Mouse (Mus musculus) embryonic facial prominence, embryonic 12.5 days (tissue): ENCODE data around the gene Tmem91. TPM values are rescaled to one million over a fixed set of nuclear protein-coding genes. Genes with fewer than 3 reads are reported as not detected.

Experiments
- ATAC-seq: fragments of 200-750 bp; cut with Nextera tagmentation; 2 replicates; pipeline ENCODE4 v1.8.0; 2017; ENCODE audit not compliant: insufficient number of reproducible peaks, insufficient read depth, low FRiP score, low TSS enrichment
- H3K27ac ChIP-seq: fragments of 300-500 bp; sonication (generic); 2 replicates; pipeline ENCODE4 v1.5.1; 2016; ENCODE audit warnings: mild to moderate bottlenecking
- H3K27me3 ChIP-seq: fragments of 300-500 bp; sonication (generic); 2 replicates; pipeline ENCODE4 v1.6.1; 2016; ENCODE audit warnings: mild to moderate bottlenecking, moderate library complexity
- H3K36me3 ChIP-seq: fragments of 300-500 bp; sonication (generic); 2 replicates; pipeline ENCODE4 v1.6.1; 2016; ENCODE audit warnings: mild to moderate bottlenecking
- H3K4me1 ChIP-seq: fragments of 300-500 bp; sonication (generic); 2 replicates; pipeline ENCODE4 v1.6.1; 2016
- H3K4me2 ChIP-seq: fragments of 300-500 bp; sonication (generic); replicated peaks from 2 replicates; pipeline ENCODE4 v1.6.1; 2016; ENCODE audit warnings: mild to moderate bottlenecking, moderate library complexity
- H3K4me3 ChIP-seq: fragments of 300-500 bp; sonication (generic); 2 replicates; pipeline ENCODE4 v1.5.1; 2016; ENCODE audit warnings: mild to moderate bottlenecking
- H3K9ac ChIP-seq: fragments of 300-500 bp; sonication (generic); 2 replicates; pipeline ENCODE4 v1.6.1; 2016; ENCODE audit warnings: mild to moderate bottlenecking, moderate library complexity
- H3K9me3 ChIP-seq: fragments of 300-500 bp; sonication (generic); 2 replicates; pipeline ENCODE4 v1.6.1; 2016; ENCODE audit warnings: mild to moderate bottlenecking, moderate library complexity
- WGBS: fragments of 180-500 bp; shearing (Covaris S2); methylation state at CpG from one replicate; pipeline ENCODE4 v1.1.7; 2016; 5-methylcytosine and 5-hydroxymethylcytosine counted together
- polyA plus RNA-seq: library from polyadenylated mRNA; unstranded; fragments of >200 nt; fragmentation: Nextera tagmentation; extraction: Ambion mirVana; gene quantifications from 2 replicates; pipeline ENCODE4 v1.2.1, GENCODE M21; 2016

Tmem91 gene
- polyA plus RNA-seq, 1 experiment from 2014 or later = 3.7 TPM

- Histone ChIP-seq H3K27ac (no peak overlapping the region), H3K36me3 (no peaks in the 10 kb centered on the region), H3K9ac (no peak overlapping the region), H3K4me2 (no peak overlapping the region), H3K4me1 (peaks cover 21% of the 10 kb centered on the region), H3K27me3 (peaks cover 54% of the 10 kb centered on the region), H3K4me3 (no peak overlapping the region), H3K9me3 (0 out of 2 replicates have a peak, but pooled peaks cover 4% of the 10 kb centered on the region)
- ATAC-seq = no peak
- WGBS = 42% methylated on average over 5 of the region's 5 CpGs
Measured at GRCm38 (mm10) chr7:25690051-25690450, 15.1 kb upstream of the Tmem91 start.

DNA sequence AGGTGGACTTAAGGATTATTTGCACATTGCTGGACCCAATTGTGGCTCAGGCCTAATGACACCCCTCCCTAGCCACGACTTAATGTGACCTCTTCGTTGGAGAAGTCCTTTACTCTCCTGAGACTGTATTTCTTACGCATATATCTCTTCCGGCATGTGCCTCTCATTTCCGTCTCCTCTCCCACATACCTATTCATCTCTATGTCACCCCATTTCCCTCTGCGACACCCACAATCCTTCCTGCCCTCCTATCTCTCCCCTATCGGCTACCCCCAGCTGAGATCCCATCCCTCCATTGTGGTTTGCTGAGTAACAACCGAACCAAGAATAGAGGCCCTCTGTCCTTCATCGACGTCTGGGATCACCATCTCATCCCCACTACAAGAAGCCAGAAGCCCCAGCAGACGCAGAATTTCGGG is 14.6 kb upstream of the Tmem91 start:
- Histone ChIP-seq H3K36me3 (no peaks in the 10 kb centered on the region), H3K4me3 (peak overlapping the region; percentile 57; the same call in 1 of the 2 replicates), H3K9me3 (0 out of 2 replicates have a peak, but pooled peaks cover 4% of the 10 kb centered on the region), H3K9ac (no peak overlapping the region), H3K27ac (no peak overlapping the region), H3K27me3 (peaks cover 54% of the 10 kb centered on the region), H3K4me1 (peaks cover 21% of the 10 kb centered on the region), H3K4me2 (peak overlapping the region; percentile 78)
- no peak for ATAC-seq
- 8% methylated on average over 12 of the region's 12 CpGs for WGBS

DNA sequence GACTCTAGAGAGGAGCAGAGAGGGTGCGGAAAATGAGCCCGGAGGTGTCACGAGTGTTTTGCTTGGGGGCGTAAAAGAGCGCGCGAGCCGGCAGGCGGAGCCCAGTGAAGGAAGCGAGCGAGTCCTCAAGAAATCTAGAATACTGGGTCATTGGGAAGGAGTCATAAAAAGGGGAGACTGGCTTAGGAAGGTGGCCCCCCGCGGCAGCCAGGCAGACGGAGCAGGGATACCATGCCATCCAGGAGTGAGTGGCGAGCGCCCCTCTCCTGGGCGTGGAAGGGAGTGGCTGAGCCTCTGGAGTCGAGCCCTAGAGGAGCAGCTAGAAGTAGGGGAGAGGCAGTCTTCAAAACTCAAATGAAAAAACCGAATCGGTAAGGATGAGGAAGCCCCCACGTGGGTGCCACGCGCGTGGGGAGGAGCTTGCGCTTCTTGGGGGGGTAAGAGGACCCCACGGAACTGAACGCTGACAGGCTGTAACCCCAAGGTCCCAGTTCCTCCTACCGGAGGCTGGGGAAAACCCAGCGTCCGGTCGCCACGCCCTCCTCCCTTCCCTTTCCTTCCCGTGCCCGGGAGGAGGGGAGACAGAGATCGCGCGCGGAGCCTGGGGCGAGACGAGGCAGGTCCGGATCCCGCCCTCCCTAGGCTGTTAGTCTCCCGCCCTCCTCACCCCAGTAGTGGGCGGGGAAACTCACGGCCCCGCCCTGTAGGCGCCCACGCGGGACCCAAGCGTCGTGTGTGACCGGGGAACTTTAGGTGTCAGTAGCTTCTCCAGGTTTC is 14.0 kb upstream of the Tmem91 start:
- 0 out of 2 replicates have a peak, but pooled peaks cover 4% of the 10 kb centered on the region for H3K9me3 ChIP-seq
- ATAC-seq = no peak; the same call in 1 of the 2 replicates
- peaks cover 21% of the 10 kb centered on the region for H3K4me1 ChIP-seq
- H3K4me2 ChIP-seq = peak overlapping the region; percentile 78
- H3K36me3 ChIP-seq = no peaks in the 10 kb centered on the region
- H3K4me3 ChIP-seq = peak overlapping the region; percentile 57
- H3K27ac ChIP-seq = no peak overlapping the region
- 2% methylated on average over 51 of the region's 52 CpGs for WGBS
- H3K9ac ChIP-seq = peak overlapping the region; percentile 54; the same call in 1 of the 2 replicates
- peaks cover 54% of the 10 kb centered on the region for H3K27me3 ChIP-seq

GRCm38 (mm10) chr7:25687811-25688401 is 12.9 kb upstream of the Tmem91 start:
- under 1% methylated on average over 47 of the region's 47 CpGs for WGBS
- ATAC-seq = no peak
- H3K4me2 ChIP-seq = peak overlapping the region; percentile 78
- 0 out of 2 replicates have a peak, but pooled peaks cover 4% of the 10 kb centered on the region for H3K9me3 ChIP-seq
- peak overlapping the region; percentile 55; the same call in 1 of the 2 replicates for H3K27ac ChIP-seq
- peaks cover 21% of the 10 kb centered on the region for H3K4me1 ChIP-seq
- H3K27me3 ChIP-seq = peaks cover 54% of the 10 kb centered on the region
- H3K9ac ChIP-seq = peak overlapping the region; percentile 54
- peak overlapping the region; percentile 57 for H3K4me3 ChIP-seq
- H3K36me3 ChIP-seq = 0 out of 2 replicates have a peak, but pooled peaks cover 2% of the 10 kb centered on the region

DNA sequence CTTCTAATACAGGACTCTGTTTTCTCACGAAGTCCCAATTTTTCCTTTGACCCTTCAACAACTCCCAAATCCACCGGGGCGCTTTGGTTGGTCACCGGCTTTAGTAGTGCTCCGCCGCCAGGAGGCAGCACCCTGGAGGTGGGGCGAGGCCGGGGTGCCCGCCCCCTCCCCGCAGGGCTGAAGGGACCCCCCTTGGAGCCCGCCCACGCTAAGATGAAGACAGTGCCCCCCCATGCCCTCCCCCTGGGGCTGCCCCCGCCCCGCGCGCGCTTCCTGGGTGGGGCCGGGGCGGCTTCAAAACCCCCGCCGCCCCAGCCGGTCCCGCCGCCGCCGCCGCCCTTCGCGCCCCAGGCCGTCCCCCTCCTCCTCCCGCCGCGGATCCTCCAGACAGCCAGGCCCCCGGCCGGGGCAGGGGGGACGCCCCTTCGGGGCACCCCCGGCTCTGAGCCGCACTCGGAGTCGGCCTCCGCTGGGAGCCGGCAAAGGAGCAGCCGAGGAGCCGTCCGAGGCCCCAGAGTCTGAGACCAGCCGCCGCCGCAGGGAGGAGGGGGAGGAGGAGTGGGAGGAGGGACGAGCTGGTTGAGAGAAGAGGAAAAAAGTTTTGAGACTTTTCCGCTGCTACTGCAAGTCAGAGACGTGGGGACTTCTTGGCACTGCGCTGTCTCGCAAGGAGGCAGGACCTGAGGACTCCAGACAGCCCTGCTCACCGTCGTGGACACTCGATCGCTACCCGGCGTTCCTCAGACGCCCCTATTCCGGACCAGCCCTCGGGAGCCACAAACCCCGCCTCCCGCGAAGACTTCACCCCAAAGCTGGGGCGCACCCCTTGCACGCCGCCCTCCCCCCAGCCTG is 11.9 kb upstream of the Tmem91 start, which contains the start of gene Tgfb1:
Tgfb1 (plus strand) TSS at position 323 of the 852 bp plus-strand sequence.
- WGBS = under 1% methylated on average over 61 of the region's 69 CpGs
- peaks cover 21% of the 10 kb centered on the region for H3K4me1 ChIP-seq
- ATAC-seq = peak; percentile 37

DNA sequence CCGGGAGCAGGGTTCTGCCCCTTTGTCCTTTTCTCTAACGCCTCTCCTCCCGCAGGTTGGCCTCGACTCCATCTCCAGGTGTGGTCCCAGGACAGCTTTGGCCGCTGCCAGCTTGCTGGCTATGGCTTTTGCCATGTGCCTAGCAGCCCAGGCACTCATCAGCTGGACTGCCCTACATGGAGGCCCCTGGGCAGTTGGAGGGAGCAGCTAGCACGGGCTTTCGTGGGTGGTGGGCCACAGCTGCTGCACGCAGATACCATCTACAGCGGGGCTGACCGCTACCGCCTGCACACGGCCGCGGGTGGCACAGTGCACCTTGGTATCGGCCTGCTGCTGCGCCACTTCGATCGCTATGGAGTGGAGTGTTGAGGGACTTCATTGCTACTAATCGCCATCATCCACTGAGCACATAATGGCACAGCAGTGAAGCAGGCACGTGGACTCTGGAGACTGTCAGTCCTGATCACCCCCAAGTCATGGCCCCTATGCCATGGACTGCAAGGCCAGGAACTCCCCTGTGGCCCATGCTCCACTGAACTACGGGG is 11.0 kb upstream of the Tmem91 start:
- 0 out of 2 replicates have a peak, but pooled peaks cover 4% of the 10 kb centered on the region for H3K36me3 ChIP-seq
- no peaks in the 10 kb centered on the region for H3K9me3 ChIP-seq
- 74% methylated on average over 21 of the region's 21 CpGs for WGBS
- H3K27me3 ChIP-seq = peaks cover 53% of the 10 kb centered on the region
- no peak for ATAC-seq
- peak overlapping the region; percentile 78 for H3K4me2 ChIP-seq
- no peak overlapping the region for H3K27ac ChIP-seq
- peaks cover 27% of the 10 kb centered on the region for H3K4me1 ChIP-seq
- H3K4me3 ChIP-seq = peak overlapping the region; percentile 57
- H3K9ac ChIP-seq = no peak overlapping the region

More for the DNA sequence above, 11.9 kb upstream of the Tmem91 start, which contains the start of gene Tgfb1:
- H3K4me3 ChIP-seq = peak within 1 kb of the TSS; percentile 57
- H3K27ac ChIP-seq = peak within 1 kb of the TSS; percentile 55; the same call in 1 of the 2 replicates
- peaks cover 54% of the 10 kb centered on the region for H3K27me3 ChIP-seq
- peak within 1 kb of the TSS; percentile 78 for H3K4me2 ChIP-seq
- 0 out of 2 replicates have a peak, but pooled peaks cover 4% of the 10 kb centered on the region for H3K36me3 ChIP-seq
- H3K9ac ChIP-seq = peak within 1 kb of the TSS; percentile 54
- 0 out of 2 replicates have a peak, but pooled peaks cover under 1% of the 10 kb centered on the region for H3K9me3 ChIP-seq

GRCm38 (mm10) chr7:25684659-25685058 is 9.7 kb upstream of the Tmem91 start:
- Histone ChIP-seq H3K4me2 (no peak overlapping the region), H3K4me3 (no peak overlapping the region), H3K9ac (no peak overlapping the region), H3K27me3 (peaks cover 41% of the 10 kb centered on the region), H3K36me3 (0 out of 2 replicates have a peak, but pooled peaks cover 4% of the 10 kb centered on the region), H3K4me1 (peaks cover 32% of the 10 kb centered on the region), H3K9me3 (no peaks in the 10 kb centered on the region), H3K27ac (no peak overlapping the region)
- ATAC-seq = no peak
- 85% methylated on average over 6 of the region's 6 CpGs for WGBS

DNA sequence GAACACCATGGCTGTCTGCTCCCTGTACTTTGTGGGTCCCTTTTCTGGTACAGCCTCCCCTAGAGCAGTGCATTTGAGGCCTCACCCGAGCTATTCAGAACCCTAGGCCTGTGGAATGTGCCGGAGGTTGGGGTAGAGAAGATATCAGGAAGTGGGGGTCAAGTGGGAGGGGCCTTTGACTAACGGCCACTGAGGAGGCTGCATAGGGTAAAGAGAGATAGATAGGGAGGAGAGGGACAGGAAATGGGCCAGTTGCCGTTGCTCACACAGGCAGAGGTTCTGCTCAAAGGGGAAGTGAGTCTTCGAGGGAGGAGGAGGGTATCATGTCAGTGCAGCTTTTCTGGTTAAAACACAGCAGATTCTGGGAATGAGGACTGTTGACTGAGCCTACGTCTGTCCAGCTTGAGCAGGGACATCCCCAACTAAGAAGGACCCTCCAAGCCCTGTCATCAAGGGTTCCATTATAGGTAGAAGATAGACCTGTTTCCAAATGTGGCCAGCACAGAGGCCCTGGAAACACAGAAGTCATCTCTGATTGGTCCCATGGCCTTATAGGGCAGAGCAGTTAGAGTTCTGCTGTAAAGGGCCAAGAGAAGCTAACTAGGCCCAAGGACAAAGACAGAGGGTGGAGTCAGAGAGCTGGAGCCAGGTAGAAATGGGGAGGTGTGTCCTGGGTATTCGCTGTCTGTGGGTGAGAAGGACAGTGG is 8.7 kb upstream of the Tmem91 start:
- no peak for ATAC-seq
- peaks cover 32% of the 10 kb centered on the region for H3K4me1 ChIP-seq
- no peaks in the 10 kb centered on the region for H3K9me3 ChIP-seq
- peaks cover 35% of the 10 kb centered on the region for H3K27me3 ChIP-seq
- WGBS = 62% methylated on average over 7 of the region's 7 CpGs
- no peak overlapping the region for H3K4me2 ChIP-seq
- H3K27ac ChIP-seq = no peak overlapping the region
- no peak overlapping the region for H3K9ac ChIP-seq
- H3K36me3 ChIP-seq = 0 out of 2 replicates have a peak, but pooled peaks cover 4% of the 10 kb centered on the region
- no peak overlapping the region for H3K4me3 ChIP-seq

- WGBS = 58% methylated on average over 15 of the region's 15 CpGs
- Histone ChIP-seq H3K9me3 (no peaks in the 10 kb centered on the region), H3K9ac (no peak overlapping the region), H3K4me2 (peak overlapping the region; percentile 56), H3K4me3 (peak overlapping the region; percentile 56; the same call in 1 of the 2 replicates), H3K4me1 (peaks cover 20% of the 10 kb centered on the region; the same call in 1 of the 2 replicates), H3K27me3 (peaks cover 19% of the 10 kb centered on the region), H3K27ac (0 out of 2 replicates have a peak overlapping the region, but pooled peaks have one; percentile 92), H3K36me3 (0 out of 2 replicates have a peak, but pooled peaks cover 4% of the 10 kb centered on the region)
- no peak for ATAC-seq
Measured at GRCm38 (mm10) chr7:25681341-25682231, 6.6 kb upstream of the Tmem91 start.
